Mouse (Mus musculus) cerebral cortex, adult 2 months (tissue): ENCODE data around the gene 6030408B16Rik.

Experiments
- WGBS: fragments of 180-500 bp; shearing (Covaris S2); methylation state at CpG from one replicate; pipeline ENCODE4 v1.1.7; 2018; 5-methylcytosine and 5-hydroxymethylcytosine counted together

The 6030408B16Rik gene

GRCm38 (mm10) chr15:101293025-101293621 lies at the start of gene 6030408B16Rik:
Gene 6030408B16Rik (plus strand): TSS chr15:101293212.
- 75% methylated on average over 18 of the region's 18 CpGs for WGBS

DNA sequence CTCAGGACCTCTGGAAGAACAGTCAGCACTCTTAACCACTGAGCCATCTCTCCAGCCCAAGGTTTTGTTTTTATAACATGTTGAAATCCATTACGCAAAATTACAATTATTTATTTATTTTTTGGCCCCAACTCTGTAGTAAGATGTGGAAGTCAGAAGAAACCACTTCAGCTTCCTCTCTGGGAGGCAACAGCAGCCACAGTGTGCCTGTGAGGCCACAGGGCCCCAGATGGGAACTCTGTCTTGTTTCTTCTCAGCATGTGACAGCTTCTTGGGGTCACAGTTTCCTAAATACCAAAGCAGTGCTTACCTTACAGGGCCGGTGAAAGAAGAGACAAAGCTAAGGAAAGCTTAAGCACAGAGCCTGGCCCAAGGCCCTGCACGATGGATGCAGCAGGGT lies 49.0 kb upstream of the 6030408B16Rik start:
- 74% methylated on average over 3 of the region's 3 CpGs for WGBS

GRCm38 (mm10) chr15:101246231-101247154 lies 46.5 kb upstream of the 6030408B16Rik start:
- WGBS, result 3% methylated on average over 56 of the region's 56 CpGs

- 95% methylated on average over 1 of the region's 1 CpGs for WGBS
Measured at GRCm38 (mm10) chr15:101247155-101247498, 45.9 kb upstream of the 6030408B16Rik start.

GRCm38 (mm10) chr15:101248029-101248710 lies 44.8 kb upstream of the 6030408B16Rik start:
- 46% methylated on average over 5 of the region's 5 CpGs for WGBS

DNA sequence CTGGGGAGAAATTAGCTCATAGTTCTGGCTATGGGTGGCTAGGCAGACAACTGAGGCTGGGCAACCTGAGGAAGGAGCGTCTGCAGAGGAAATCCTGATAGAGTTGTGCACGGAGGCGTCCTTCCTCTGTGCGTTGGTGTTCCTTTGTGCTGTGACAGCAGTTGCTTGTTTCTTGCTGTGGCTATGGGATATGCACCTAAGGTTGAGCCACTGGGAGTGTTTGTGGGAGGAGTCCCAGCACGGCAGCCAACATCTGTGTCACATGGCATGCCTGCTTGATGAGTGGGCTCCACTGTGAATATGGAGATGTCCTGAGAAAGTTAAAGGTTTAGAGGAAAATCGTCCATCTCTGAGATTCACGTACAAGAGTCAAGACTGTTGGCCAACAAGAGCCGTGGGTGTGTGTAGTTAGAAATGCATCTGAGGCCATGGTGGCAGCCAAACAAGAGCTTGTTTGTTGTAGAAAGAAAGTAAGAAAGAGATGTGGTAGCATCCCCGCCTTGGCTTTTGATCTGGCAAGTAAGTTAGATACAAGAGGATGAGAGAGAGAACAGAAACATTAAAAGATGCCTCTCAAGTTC lies 42.7 kb upstream of the 6030408B16Rik start:
- WGBS, result 71% methylated on average over 9 of the region's 9 CpGs

DNA sequence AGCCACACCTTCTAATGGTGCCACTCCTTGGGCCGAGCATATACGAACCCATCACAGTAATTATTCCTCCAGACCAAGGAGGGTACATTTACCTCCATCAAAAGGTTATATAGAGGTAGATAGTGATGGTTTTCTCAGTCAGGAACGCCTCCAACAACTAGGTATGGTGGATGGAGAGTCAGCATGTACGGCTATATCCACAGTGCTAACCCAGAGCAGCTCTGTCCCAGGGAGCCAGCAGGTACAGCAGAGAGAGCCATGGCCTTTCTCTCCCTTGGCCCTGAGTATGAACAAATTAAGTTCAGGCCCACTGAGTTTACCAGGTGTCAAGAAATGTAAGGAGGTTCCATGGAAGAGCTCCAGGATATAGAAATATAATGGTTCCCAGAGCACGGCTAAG lies 41.1 kb upstream of the 6030408B16Rik start:
- WGBS, result 95% methylated on average over 5 of the region's 5 CpGs

DNA sequence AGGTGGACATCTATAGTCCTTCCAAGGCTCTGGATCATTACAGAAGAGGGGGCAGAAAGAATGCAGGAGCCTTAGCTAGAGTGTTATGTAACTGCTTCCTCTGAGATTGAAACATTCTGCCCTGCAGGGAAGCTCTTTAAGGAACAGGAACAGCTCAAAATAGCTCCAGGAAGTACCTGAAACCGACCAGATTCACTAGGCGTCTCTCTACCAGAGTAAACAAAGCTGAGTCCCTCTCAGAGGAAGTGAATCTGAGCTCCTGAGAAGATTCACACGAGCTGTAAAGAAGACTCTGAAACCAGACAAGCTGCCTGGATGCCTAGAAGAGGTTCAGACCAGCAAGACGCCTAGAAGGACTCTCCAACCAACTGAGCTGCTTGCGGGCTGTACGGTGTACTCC lies 40.4 kb upstream of the 6030408B16Rik start:
- WGBS, result 65% methylated on average over 6 of the region's 6 CpGs

DNA sequence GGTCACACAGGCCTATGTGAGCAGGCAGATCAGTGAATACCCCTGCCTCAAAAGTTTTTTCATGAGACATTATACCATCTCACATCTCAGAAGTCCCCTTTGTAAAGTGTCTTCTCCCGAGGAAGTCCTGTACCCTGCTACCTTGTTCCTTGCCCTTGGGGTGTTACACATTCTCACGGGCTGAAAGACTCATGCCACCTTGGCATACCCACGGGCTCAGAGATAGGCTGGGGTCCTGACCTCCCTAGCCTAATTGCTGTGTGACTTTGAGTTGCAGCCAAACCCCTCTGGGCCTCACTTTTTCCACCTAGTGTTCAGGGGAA lies 39.5 kb upstream of the 6030408B16Rik start:
- WGBS, result 42% methylated on average over 3 of the region's 3 CpGs

- WGBS, result 3% methylated on average over 82 of the region's 82 CpGs
Measured at GRCm38 (mm10) chr15:101253886-101254795, 38.9 kb upstream of the 6030408B16Rik start, which contains the start of gene Nr4a1. Gene Nr4a1 (plus strand): TSS chr15:101254269.

DNA sequence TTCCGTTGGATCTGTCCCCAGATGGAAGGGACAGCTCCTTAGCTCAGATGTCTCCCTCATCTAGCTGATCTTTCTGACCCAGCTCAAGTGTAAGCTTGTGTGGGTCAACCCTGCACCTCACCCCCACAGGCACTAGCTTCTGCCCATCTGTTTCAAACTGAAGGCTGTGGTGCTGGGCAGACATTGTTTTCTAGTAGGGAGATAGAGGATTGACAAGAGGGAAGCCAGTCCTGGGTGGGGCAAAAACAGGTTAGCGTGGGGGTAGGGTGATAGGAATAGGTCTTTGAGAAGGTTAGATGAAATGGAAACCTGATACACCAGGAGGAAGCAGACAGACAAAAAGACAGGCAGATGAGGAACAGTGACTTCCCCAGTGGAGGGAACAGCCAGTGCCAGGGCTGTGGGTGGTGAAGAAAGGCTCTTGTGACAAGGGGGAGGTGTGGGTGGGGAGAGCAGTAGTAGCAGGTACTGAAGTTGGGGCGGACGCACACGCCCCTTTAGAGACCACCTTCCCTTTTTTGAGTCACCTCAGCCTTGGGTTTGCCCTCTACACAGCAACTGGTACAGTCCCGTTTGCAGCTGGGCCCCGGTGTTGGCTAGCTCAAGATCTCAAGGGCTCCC lies 37.1 kb upstream of the 6030408B16Rik start:
- 54% methylated on average over 7 of the region's 7 CpGs for WGBS

DNA sequence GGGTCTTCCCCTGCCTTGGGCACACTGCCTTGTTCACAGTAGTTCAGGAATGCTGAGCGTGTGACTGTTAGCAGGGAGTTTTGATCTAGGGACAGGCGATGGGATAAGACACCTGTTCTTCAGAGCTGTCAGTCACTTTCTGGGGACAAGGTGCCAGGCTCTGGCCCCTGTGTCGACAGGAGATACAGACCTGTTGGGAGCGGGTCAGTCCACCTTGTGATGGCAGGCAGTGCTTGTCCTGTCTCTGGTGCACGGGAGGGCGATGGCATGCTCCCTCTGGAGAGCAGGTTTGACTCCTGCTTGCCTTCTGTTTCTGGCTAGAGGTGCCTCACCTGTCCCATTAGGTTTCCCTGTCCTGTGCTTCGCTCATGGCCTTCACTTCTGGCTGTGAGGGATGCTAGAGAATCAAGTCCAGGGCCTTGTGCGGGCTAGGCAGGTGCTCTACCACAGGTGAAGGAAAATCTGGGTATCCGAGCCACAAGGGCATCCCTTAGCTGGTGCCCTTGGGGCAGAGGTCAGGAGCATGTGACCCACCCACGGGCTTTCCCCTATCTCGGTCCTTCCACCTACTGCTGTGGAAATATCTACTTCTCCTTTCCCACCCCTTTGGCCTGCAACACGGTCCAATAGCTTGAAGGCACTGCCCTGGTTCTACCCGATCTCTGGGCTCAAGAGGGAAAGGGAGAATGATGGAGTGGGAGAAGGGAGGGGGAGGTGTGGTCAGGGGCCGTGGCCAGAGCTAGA lies 36.4 kb upstream of the 6030408B16Rik start:
- 81% methylated on average over 14 of the region's 14 CpGs for WGBS

GRCm38 (mm10) chr15:101258420-101258819 lies 34.6 kb upstream of the 6030408B16Rik start:
- WGBS, result 52% methylated on average over 11 of the region's 11 CpGs

GRCm38 (mm10) chr15:101259922-101260321 lies 33.1 kb upstream of the 6030408B16Rik start:
- 81% methylated on average over 3 of the region's 3 CpGs for WGBS

DNA sequence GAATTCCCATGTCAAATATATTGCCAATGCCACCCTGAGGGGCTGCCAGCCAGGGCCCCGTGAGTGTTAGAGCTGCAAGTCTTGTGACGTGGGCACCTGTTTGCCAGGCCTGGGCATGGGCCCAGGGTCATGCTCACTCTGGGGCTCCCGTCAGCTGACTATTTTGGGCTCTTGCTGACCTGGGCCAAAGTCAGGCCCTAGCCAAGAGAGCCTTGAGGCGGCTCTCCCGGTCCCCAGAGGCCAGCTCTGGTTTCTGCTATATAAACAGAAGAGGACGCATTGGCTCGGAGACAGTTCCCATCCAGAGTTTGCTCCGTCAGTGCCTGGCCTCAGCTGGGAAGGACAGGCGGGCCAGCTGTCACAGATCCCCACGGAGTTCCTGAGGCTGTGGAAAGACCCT lies 32.6 kb upstream of the 6030408B16Rik start:
- WGBS, result 28% methylated on average over 10 of the region's 10 CpGs

DNA sequence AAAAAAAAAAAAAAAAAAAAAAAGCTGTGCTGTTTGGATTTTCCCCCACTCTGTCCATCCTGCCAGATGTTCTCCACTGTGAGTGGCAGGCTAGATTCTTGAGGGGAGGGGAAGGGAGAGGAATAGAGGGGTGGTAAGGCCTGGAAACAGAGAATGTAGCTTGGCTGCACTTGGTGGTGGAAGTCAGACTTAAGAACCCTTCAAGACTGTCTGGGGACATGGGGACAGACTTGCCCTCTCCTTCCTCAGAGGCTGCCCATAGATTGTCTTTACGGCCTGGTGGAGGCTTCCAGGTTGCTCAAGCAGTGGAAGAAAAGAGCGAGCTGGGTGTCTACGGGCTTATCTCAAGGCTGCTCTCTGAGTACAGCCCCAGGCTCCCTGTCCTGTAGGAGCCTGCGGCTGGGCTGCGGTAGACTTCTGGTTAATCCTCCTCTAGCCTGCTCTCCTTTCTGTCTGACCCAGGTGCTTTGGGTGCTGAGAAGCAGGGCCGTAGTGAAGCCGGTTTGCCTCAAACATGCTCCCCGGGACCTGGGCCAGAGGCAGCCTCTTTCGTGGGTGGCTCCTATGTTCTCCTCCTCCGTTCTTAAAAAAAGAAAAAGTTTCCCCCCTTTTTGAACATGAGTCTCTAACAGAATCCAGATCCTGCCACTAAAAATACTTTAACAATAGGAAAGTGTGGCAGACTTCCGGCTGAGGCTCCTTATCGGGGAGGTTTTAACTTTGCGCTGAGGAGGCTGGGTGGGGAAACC lies 32.0 kb upstream of the 6030408B16Rik start:
- 37% methylated on average over 13 of the region's 13 CpGs for WGBS

GRCm38 (mm10) chr15:101262502-101262901 lies 30.5 kb upstream of the 6030408B16Rik start:
- WGBS, result 67% methylated on average over 5 of the region's 5 CpGs

- WGBS, result 2% methylated on average over 54 of the region's 57 CpGs
Measured at GRCm38 (mm10) chr15:101266132-101266963, 26.7 kb upstream of the 6030408B16Rik start.
